Mouse (Mus musculus) embryonic fibroblast, embryonic 13.5 days (primary cell): Measurements from ENCODE around the gene Espnl.

ENCODE experiments used
- CTCF ChIP-seq: IDR thresholded peaks from 2 replicates; pipeline ENCODE4 v1.5.1; 2011; ENCODE audit warnings: mild to moderate bottlenecking, control low read depth, low read length, moderate library complexity, borderline replicate concordance; ENCODE audit not compliant: insufficient read depth
- POLR2A ChIP-seq: IDR thresholded peaks from 2 replicates; pipeline ENCODE4 v1.6.1; 2011; ENCODE audit warnings: low read depth, mild to moderate bottlenecking, control low read depth, low read length, moderate library complexity

DNA sequence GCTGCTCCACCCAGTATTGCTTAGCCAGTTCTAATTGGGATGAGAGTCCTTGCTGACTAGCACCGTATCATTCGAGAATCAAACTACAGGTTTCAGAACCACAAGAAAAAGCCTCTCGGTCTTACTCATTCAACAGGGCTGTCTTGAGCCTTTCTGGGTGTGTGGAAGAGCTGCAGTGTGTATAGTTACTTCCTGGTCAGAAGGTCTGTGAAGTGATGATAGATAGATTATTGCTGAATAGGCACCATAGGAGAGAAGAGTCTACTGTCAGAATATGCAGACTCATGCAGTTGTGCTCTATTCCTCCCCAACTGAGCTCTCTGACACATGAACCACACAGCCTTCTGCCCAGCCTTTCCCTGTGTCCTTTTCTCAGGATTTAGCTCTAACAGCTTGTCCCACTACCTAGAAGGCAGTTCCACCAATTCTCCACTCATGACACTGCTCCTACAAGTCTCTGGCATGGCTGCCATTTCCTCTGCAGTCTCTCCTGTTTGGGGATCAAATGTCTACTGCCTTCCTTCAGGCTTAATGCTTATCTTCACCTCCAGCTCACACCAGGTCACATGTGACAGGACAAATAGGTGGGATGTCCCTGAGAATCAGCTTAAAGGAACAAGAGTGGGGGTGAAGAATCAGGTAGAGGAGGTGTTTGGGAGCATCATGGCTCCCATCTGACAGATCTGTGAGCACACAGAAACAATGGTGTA is 43.3 kb upstream of the Espnl start:
- TF ChIP-seq POLR2A (no peak), CTCF (no peak)
